Mouse (Mus musculus): ENCODE data around the gene Dzip1l. TPM values are rescaled to one million over a fixed set of nuclear protein-coding genes. Genes with fewer than 3 reads are reported as not detected.

Dzip1l gene
- polyA plus RNA-seq, 1 experiment from 2014 or later = 23.0 TPM

Other genes with a start within 250 kb of the Dzip1l start
- gene Mras, start 192.1 kb upstream of the Dzip1l start, polyA plus RNA-seq (2014; fragmentation: Nextera tagmentation; extraction: Ambion mirVana) = 9.9 and 11.8 TPM in 2 replicates
- gene Nme9, start 178.0 kb upstream of the Dzip1l start, polyA plus RNA-seq (2014; fragmentation: Nextera tagmentation; extraction: Ambion mirVana) = not detected in 2 replicates
- 20.1 and 28.0 TPM in 2 replicates for gene Armc8, start 60.6 kb upstream of the Dzip1l start, polyA plus RNA-seq (2014; fragmentation: Nextera tagmentation; extraction: Ambion mirVana)
- 24.7 and 28.6 TPM in 2 replicates for gene Dbr1, start 53.7 kb upstream of the Dzip1l start, polyA plus RNA-seq (2014; fragmentation: Nextera tagmentation; extraction: Ambion mirVana)
- gene A4gnt, start 17.0 kb upstream of the Dzip1l start, polyA plus RNA-seq (2014; fragmentation: Nextera tagmentation; extraction: Ambion mirVana) = 0.07 TPM in 1 of 2 replicates, not detected in the other
- gene Cldn18, start 87.8 kb downstream of the Dzip1l start, polyA plus RNA-seq (2014; fragmentation: Nextera tagmentation; extraction: Ambion mirVana) = not detected in 2 replicates
- not detected in 2 replicates for gene Sox14, start 246.7 kb downstream of the Dzip1l start, polyA plus RNA-seq (2014; fragmentation: Nextera tagmentation; extraction: Ambion mirVana)